Mouse (Mus musculus): Measurements from ENCODE around the gene Reep6. TPM values are rescaled to one million over a fixed set of nuclear protein-coding genes. Genes with fewer than 3 reads are reported as not detected.

The Reep6 gene
- polyA plus RNA-seq, 1 experiment from 2014 or later: 2.0 TPM

GRCm38 (mm10) chr10:80321670-80322581 lies 7.8 kb upstream of the Reep6 start:
- 0 out of 2 replicates have a peak, but pooled peaks cover 3% of the 10 kb centered on the region for H3K27me3 ChIP-seq
- H3K9ac ChIP-seq: no peak overlapping the region
- no peak overlapping the region; the same call in 1 of the 2 replicates for H3K27ac ChIP-seq
- WGBS: 93% methylated on average over 20 of the region's 21 CpGs
- no peaks in the 10 kb centered on the region for H3K9me3 ChIP-seq (replicated peaks)
- peaks cover 43% of the 10 kb centered on the region for H3K4me1 ChIP-seq
- peaks cover 20% of the 10 kb centered on the region for H3K36me3 ChIP-seq (ENCODE audit: poor library complexity, severe bottlenecking)
- no peak overlapping the region for H3K4me3 ChIP-seq
- peak overlapping the region; percentile 88 for H3K4me2 ChIP-seq
- ATAC-seq: no peak

DNA sequence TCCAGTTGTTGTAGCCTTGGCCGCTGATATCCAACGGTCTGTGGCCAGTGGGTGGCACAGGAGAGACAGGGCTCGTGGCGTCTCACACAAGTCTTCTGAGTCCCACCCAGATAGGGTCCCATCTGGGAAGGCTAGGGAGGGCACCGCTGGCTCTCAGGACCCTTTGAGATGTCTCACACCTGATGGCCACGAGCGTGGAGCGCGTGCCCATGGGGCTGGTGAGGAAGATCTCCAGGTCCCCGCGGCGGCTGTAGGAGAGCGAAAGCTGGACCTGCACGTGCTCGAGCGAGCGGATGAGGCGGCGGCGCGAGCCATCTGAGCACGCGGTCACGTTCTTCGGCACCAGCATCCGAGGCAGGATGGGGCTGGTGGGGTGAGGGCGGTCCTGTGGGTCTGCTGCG lies 6.9 kb upstream of the Reep6 start:
- no peak for ATAC-seq
- Histone ChIP-seq H3K27me3 (0 out of 2 replicates have a peak, but pooled peaks cover 3% of the 10 kb centered on the region), H3K36me3 (ENCODE audit: poor library complexity, severe bottlenecking) (peaks cover 11% of the 10 kb centered on the region), H3K4me2 (peak overlapping the region; percentile 88), H3K27ac (no peak overlapping the region), H3K4me3 (peak overlapping the region; percentile 45), H3K4me1 (peaks cover 36% of the 10 kb centered on the region), H3K9ac (peak overlapping the region; percentile 60), H3K9me3 (replicated peaks) (no peaks in the 10 kb centered on the region)
- 5% methylated on average over 28 of the region's 28 CpGs for WGBS

DNA sequence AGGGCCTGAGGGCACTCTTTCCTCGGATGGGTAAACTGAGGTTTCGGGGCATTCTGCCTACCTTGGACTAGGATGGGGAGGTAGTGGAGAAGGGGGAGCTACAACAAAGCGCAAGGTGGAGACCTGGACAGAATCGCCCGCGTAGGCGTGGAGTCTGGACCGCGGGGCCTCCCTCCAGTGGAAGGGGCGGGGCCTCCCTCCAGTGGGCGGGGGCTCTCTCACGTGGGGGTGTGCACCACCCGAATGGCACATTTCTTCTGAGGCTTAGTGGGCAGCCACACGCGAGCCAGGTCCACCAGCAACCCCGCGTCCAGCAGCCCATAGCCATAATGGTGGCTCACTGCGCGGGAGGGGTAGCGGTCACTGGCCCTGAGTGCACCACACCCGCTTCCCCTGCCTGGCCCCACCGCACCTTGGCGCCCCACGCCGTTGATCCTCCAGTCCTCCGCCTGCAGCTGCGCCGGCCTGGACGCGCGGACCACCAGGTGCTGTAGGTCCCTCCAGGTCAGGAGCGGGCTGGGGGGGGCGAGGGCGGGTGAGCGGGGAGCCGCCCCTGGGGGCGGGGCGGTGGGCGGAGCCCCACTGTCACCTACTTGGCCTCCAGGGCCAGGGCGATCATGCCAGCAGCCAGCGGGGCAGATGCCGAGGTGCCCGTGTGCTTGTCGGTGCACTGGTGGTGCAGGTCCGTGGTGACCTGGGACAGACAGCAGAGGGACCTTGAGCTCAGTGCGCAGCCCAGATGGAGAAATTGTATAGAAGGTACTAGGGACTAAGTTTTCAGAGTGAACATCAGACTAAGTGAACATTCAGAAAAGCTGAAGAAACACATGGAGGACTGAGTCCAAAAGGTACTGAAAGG lies 6.3 kb upstream of the Reep6 start:
- Histone ChIP-seq H3K9me3 (replicated peaks) (no peaks in the 10 kb centered on the region), H3K27me3 (0 out of 2 replicates have a peak, but pooled peaks cover 3% of the 10 kb centered on the region), H3K4me1 (peaks cover 34% of the 10 kb centered on the region), H3K36me3 (ENCODE audit: poor library complexity, severe bottlenecking) (peaks cover 4% of the 10 kb centered on the region), H3K4me3 (peak overlapping the region; percentile 45), H3K9ac (peak overlapping the region; percentile 60), H3K27ac (no peak overlapping the region), H3K4me2 (peak overlapping the region; percentile 88)
- WGBS: under 1% methylated on average over 34 of the region's 46 CpGs
- ATAC-seq: no peak

DNA sequence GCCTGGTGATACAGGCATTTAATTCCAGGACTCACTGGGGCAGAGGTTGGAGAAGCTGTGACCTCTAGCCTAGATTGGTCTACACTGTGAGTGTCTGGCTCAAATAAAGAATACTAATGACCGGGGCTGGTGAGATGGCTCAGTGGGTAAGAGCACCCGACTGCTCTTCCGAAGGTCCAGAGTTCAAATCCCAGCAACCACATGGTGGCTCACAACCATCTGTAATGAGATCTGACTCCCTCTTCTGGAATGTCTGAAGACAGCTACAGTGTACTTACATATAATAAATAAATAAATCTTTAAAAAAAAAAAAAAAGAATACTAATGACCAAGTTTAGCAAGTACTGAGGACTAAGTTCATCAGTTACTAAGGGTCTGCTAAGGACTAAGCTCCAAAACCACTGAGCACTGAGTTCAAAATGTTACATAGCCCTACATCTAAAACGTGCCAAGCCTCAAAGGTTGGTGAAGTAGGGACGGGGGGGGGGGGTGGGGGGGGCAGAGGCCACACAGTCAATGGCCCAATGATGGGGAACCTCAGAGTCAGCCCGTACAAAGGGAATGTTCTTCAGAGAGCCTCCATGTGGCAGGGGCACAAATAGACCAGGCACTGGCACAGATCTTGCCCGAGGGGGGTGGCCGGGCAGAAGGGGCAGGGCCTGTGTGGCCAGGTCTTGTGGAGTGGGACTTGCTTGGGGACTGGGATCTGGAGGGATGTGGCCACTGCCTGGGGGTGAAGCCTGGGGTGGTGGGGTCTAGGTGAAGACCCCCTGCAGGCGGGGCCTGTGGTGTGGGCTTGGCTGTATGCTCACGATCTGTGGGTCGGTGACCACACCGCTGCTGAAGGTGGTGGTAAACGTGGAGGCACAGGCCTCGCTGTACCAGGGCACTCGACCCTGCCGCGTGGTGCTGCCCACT lies 5.4 kb upstream of the Reep6 start:
- H3K9ac ChIP-seq: no peak overlapping the region
- no peaks in the 10 kb centered on the region for H3K9me3 ChIP-seq (replicated peaks)
- WGBS: 76% methylated on average over 17 of the region's 17 CpGs
- H3K27me3 ChIP-seq: 0 out of 2 replicates have a peak, but pooled peaks cover 3% of the 10 kb centered on the region
- ATAC-seq: no peak
- peak overlapping the region; percentile 88 for H3K4me2 ChIP-seq
- peak overlapping the region; percentile 45; the same call in 1 of the 2 replicates for H3K4me3 ChIP-seq
- H3K4me1 ChIP-seq: peaks cover 29% of the 10 kb centered on the region
- no peak overlapping the region for H3K27ac ChIP-seq
- H3K36me3 ChIP-seq (ENCODE audit: poor library complexity, severe bottlenecking): no peaks in the 10 kb centered on the region

- Histone ChIP-seq H3K4me3 (no peak overlapping the region), H3K4me1 (peaks cover 24% of the 10 kb centered on the region), H3K27me3 (0 out of 2 replicates have a peak, but pooled peaks cover 3% of the 10 kb centered on the region), H3K36me3 (ENCODE audit: poor library complexity, severe bottlenecking) (no peaks in the 10 kb centered on the region), H3K9ac (no peak overlapping the region), H3K27ac (no peak overlapping the region), H3K4me2 (no peak overlapping the region), H3K9me3 (replicated peaks) (no peaks in the 10 kb centered on the region)
- WGBS: 87% methylated on average over 21 of the region's 21 CpGs
- ATAC-seq: no peak
These were observed 4.7 kb upstream of the Reep6 start for GRCm38 (mm10) chr10:80325045-80325444.

DNA sequence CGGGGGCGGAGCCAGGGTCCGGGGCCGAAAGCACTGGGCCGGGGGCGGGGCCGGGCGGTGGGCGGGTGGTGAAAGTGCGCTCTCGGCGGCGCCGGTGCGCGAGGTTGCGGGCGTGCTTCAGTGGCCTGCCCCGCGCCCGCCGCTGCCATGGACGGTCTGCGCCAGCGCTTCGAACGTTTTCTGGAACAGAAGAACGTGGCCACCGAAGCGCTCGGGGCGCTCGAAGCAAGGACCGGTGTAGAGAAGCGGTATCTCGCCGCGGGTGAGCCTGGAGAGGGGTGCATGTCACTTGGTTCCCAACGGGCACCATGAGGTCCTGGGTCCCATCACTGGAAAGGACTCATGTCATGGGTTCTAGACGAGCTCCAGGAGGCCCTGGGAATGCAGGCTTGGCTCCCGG lies 331 bp downstream of the Reep6 start:
- H3K9ac ChIP-seq: peak overlapping the region; percentile 57
- H3K4me1 ChIP-seq: peaks cover 11% of the 10 kb centered on the region
- peak overlapping the region; percentile 67 for H3K4me2 ChIP-seq
- H3K36me3 ChIP-seq (ENCODE audit: poor library complexity, severe bottlenecking): no peaks in the 10 kb centered on the region
- ATAC-seq: no peak
- H3K9me3 ChIP-seq (replicated peaks): no peaks in the 10 kb centered on the region
- H3K4me3 ChIP-seq: peak overlapping the region; percentile 44
- no peak overlapping the region for H3K27ac ChIP-seq
- H3K27me3 ChIP-seq: peaks cover 18% of the 10 kb centered on the region
- 1% methylated on average over 41 of the region's 41 CpGs for WGBS

DNA sequence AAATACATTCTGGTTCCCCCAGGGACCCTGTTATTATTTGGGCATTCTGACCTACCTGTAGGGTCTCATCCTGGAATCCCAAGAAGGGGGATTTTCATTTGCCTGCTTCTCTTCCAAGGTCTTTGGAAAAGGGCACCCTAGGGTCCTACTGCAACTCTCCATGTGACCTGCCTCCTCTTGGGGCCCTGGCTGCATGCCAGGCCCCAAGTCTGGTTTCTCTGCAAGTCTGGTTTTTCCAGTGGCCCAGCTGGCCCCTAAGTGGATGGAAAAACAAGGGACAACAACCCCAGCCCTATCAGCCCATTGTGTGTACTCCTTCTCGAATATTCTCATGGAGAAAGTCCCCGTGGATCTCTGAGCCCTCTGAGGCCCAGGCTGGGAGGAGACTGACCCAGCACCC lies 1.1 kb downstream of the Reep6 start:
- Histone ChIP-seq H3K4me2 (peak overlapping the region; percentile 67), H3K27me3 (peaks cover 18% of the 10 kb centered on the region), H3K9ac (no peak overlapping the region), H3K9me3 (replicated peaks) (no peaks in the 10 kb centered on the region), H3K36me3 (ENCODE audit: poor library complexity, severe bottlenecking) (no peaks in the 10 kb centered on the region), H3K4me1 (peaks cover 11% of the 10 kb centered on the region), H3K4me3 (no peak overlapping the region), H3K27ac (no peak overlapping the region)
- 89% methylated on average over 2 of the region's 2 CpGs for whole genome bisulfite sequencing
- no peak for ATAC-seq

DNA sequence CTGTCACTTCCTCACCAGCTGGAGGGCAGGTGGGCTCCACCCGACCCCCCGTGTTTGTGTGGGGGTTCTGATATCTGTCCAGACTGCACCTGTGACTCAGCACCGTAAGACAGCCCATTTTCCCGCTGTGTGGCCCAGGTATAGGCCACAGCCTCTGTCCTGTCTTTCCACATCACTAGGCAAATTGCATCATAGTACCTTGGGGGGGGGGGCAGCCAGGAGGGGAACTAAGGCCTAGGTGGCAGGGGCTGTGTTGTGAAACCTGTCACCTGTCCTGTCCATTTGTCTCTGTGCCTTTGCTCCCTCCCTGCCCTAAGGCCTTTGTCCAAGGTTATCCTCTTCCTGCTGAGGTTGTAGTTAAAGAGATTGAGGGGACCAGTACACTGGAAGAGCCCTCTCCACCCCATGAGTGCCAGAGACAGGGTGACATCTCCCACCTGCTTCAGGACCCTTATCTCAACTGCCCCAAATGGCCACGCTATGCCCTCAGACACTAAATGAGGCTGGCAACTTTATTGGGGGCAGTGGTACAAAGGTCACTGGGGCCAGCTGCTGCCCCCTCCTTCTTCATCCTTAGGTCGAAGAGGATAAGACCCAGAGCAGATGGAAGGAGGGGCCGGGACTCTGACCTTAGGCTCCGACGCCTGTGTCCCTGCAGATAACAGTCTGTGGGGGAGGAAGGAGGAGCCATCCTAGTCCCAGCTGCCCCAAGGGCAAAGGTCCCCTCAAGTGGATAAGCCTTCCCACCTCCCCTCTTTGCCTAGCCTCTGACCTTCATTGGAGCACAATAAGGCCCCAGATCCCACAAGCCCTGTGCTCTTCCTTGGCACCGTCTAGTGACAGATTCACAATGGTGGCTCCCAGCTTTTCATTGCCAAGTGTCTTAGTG lies 2.1 kb downstream of the Reep6 start:
- ATAC-seq: no peak
- H3K27ac ChIP-seq: no peak overlapping the region
- peaks cover 11% of the 10 kb centered on the region for H3K4me1 ChIP-seq
- no peaks in the 10 kb centered on the region for H3K36me3 ChIP-seq (ENCODE audit: poor library complexity, severe bottlenecking)
- no peaks in the 10 kb centered on the region for H3K9me3 ChIP-seq (replicated peaks)
- 80% methylated on average over 10 of the region's 10 CpGs for WGBS
- peaks cover 18% of the 10 kb centered on the region for H3K27me3 ChIP-seq
- H3K9ac ChIP-seq: no peak overlapping the region
- no peak overlapping the region for H3K4me3 ChIP-seq
- H3K4me2 ChIP-seq: no peak overlapping the region

- Histone ChIP-seq H3K4me3 (no peak overlapping the region), H3K4me2 (no peak overlapping the region), H3K9me3 (replicated peaks) (no peaks in the 10 kb centered on the region), H3K27me3 (peaks cover 18% of the 10 kb centered on the region), H3K36me3 (ENCODE audit: poor library complexity, severe bottlenecking) (no peaks in the 10 kb centered on the region), H3K27ac (no peak overlapping the region), H3K4me1 (peaks cover 11% of the 10 kb centered on the region), H3K9ac (no peak overlapping the region)
- WGBS: 90% methylated on average over 5 of the region's 5 CpGs
- ATAC-seq: no peak
These were observed 2.8 kb downstream of the Reep6 start for GRCm38 (mm10) chr10:80332525-80332989.

DNA sequence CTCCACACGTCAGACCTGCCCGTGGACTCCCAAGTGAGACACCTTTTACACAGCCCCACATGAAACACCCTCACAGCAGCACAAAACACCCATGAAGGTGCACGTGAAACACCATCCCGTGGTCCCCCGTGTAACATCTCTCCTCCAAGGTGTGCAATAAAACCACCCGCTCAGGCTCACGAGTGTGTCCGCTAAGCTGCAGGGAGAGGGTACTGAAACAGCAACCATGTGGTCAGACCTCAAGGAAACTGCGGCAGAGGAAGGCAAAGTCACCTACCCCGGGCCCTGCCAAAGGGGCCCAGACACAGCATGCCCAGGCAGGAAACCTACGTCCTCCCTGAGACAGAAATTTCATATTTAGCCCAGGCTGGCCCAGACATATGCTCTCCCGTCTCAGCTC lies 6.5 kb downstream of the Reep6 start:
- H3K9me3 ChIP-seq (replicated peaks): no peaks in the 10 kb centered on the region
- H3K4me3 ChIP-seq: no peak overlapping the region
- H3K4me2 ChIP-seq: no peak overlapping the region
- no peaks in the 10 kb centered on the region for H3K36me3 ChIP-seq (ENCODE audit: poor library complexity, severe bottlenecking)
- H3K4me1 ChIP-seq: 0 out of 2 replicates have a peak, but pooled peaks cover 4% of the 10 kb centered on the region
- ATAC-seq: no peak
- peaks cover 30% of the 10 kb centered on the region for H3K27me3 ChIP-seq
- no peak overlapping the region for H3K27ac ChIP-seq
- no peak overlapping the region for H3K9ac ChIP-seq
- WGBS: 89% methylated on average over 12 of the region's 12 CpGs
